Mouse (Mus musculus) heart, embryonic 11.5 days (tissue): ENCODE data around the gene Gm13695. TPM values are rescaled to one million over a fixed set of nuclear protein-coding genes. Genes with fewer than 3 reads are reported as not detected.
"Not testable (repeated sequence)": the region's sequence is repeated elsewhere in the genome, so short reads cannot be mapped to it uniquely, and the experiment has no call there.

ENCODE experiments used
- ATAC-seq: fragments of 200-750 bp; cut with Nextera tagmentation; replicated peaks from 2 replicates; pipeline ENCODE4 v1.8.0; 2017; ENCODE audit warnings: moderate library complexity; ENCODE audit not compliant: insufficient number of reproducible peaks, low FRiP score, low TSS enrichment
- H3K27ac ChIP-seq: fragments of 300-500 bp; sonication (generic); 2 replicates; pipeline ENCODE4 v1.5.1; 2014; ENCODE audit warnings: mild to moderate bottlenecking, low read depth, low read length
- H3K27me3 ChIP-seq: fragments of 300-500 bp; sonication (generic); 2 replicates; pipeline ENCODE4 v1.6.1; 2014; ENCODE audit warnings: mild to moderate bottlenecking, low read length, mixed read lengths; ENCODE audit not compliant: control insufficient read depth, insufficient read depth
- H3K36me3 ChIP-seq: fragments of 300-500 bp; sonication (generic); 2 replicates; pipeline ENCODE4 v1.6.1; 2014; ENCODE audit warnings: mild to moderate bottlenecking, low read length, moderate library complexity, mixed read lengths; ENCODE audit not compliant: control insufficient read depth, insufficient read depth
- H3K4me1 ChIP-seq: fragments of 300-500 bp; sonication (generic); 2 replicates; pipeline ENCODE4 v1.6.1; 2014; ENCODE audit warnings: low read length; ENCODE audit not compliant: control insufficient read depth, insufficient read depth
- H3K4me2 ChIP-seq: fragments of 300-500 bp; sonication (generic); 2 replicates; pipeline ENCODE4 v1.6.1; 2014; ENCODE audit warnings: mild to moderate bottlenecking, moderate library complexity
- H3K4me3 ChIP-seq: fragments of 300-500 bp; sonication (generic); 2 replicates; pipeline ENCODE4 v1.5.1; 2014; ENCODE audit warnings: low read depth, low read length
- H3K9ac ChIP-seq: fragments of 300-500 bp; sonication (generic); 2 replicates; pipeline ENCODE4 v1.6.1; 2014; ENCODE audit warnings: mild to moderate bottlenecking, low read depth, low read length, moderate library complexity
- H3K9me3 ChIP-seq: fragments of 300-500 bp; sonication (generic); replicated peaks from 2 replicates; pipeline ENCODE4 v1.6.1; 2016; ENCODE audit warnings: low read length; ENCODE audit not compliant: control insufficient read depth
- WGBS: fragments of 180-500 bp; shearing (Covaris S2); extraction: QIAGEN DNeasy Blood & Tissue Kit; methylation state at CpG from one replicate; pipeline ENCODE4 v1.1.7; 2014; ENCODE audit not compliant: insufficient replicate concordance; 5-methylcytosine and 5-hydroxymethylcytosine counted together
- polyA plus RNA-seq: library from polyadenylated mRNA; unstranded; fragments of >200 nt; fragmentation: Nextera tagmentation; extraction: Ambion mirVana; gene quantifications from 2 replicates; pipeline ENCODE4 v1.2.1, GENCODE M21; 2014

Gene Gm13695
- polyA plus RNA-seq, 1 experiment from 2014 or later, result not detected

DNA sequence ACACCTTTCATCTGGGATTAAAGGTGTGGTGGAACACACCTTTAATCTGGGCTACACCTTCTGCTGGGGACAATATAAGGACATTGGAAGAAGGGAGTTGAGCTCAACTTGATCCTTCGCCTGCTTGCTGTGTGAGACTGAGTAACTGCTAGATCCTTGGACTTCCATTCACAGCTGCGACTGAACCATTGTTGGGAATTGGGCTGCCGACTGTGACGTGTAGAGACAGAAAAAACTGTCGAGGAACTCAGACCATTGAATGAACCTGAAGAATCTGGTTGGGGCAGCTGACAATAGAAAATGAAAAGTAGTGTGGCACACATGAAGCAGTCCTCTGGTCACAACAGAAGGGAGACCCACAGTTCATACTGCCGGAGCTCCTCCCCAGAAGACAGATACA lies 17.3 kb downstream of the Gm13695 start, which contains the start of gene Gm13697:
TSS of gene Gm13697 (plus strand) at position 301 of the 400 bp plus-strand sequence.
- H3K27ac ChIP-seq, H3K4me1 ChIP-seq, H3K27me3 ChIP-seq, H3K4me2 ChIP-seq, H3K9ac ChIP-seq, ATAC-seq, H3K36me3 ChIP-seq, H3K9me3 ChIP-seq, H3K4me3 ChIP-seq: not testable (repeated sequence)
- no CpG with 5 or more reads among the region's 6 CpGs for WGBS

DNA sequence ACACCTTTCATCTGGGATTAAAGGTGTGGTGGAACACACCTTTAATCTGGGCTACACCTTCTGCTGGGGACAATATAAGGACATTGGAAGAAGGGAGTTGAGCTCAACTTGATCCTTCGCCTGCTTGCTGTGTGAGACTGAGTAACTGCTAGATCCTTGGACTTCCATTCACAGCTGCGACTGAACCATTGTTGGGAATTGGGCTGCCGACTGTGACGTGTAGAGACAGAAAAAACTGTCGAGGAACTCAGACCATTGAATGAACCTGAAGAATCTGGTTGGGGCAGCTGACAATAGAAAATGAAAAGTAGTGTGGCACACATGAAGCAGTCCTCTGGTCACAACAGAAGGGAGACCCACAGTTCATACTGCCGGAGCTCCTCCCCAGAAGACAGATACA lies 23.1 kb downstream of the Gm13695 start, which contains the start of gene Gm13691:
TSS of gene Gm13691 (plus strand) at position 301 of the 400 bp plus-strand sequence.
- not testable (repeated sequence) for H3K4me1 ChIP-seq, ATAC-seq, H3K27me3 ChIP-seq, H3K9me3 ChIP-seq, H3K27ac ChIP-seq, H3K36me3 ChIP-seq, H3K9ac ChIP-seq, H3K4me2 ChIP-seq, H3K4me3 ChIP-seq
- no CpG with 5 or more reads among the region's 6 CpGs for WGBS

DNA sequence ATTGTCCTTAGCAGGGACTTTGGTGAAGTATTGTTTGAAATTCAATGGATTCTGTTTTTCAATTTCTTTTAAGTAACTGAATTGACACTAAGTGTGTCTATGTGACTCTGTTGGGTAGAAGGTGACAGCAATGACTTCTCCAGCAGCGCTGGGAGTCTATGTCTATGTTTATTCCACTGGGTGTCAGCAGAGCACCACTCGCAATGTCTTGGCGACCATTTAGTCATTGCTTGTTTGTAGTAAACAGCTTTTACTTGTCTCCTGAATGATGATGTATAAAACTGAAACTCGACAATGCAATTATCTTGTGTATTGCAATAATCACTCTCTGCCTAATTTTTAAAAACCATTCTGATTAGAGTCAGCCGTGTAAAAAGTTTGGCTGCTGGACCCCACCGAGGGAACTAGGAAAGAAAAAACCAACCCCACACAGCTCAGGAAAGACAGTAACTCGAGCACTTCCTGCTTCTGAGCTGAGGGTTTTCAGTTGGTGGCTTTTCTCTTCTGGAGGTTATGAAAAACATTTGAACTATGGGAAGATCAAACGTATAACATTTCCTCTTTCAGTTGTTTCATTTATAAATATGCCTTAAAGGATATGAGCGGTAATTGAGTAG lies 26.6 kb downstream of the Gm13695 start:
- not testable (repeated sequence) for H3K4me3 ChIP-seq

DNA sequence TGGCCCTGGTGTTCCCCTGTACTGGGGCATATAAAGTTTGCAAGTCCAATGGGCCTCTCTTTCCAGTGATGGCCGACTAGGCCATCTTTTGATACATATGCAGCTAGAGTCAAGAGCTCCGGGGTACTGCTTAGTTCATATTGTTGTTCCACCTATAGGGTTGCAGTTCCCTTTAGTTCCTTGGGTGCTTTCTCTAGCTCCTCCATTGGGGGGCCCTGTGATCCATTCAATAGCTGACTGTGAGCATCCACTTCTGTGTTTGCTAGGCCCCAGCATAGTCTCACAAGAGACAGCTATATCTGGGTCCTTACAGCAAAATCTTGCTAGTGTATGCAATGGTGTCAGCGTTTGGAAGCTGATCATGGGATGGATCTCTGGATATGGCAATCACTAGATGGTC lies 27.4 kb downstream of the Gm13695 start:
- no CpG with 5 or more reads among the region's 3 CpGs for WGBS
- H3K9ac ChIP-seq, H3K4me3 ChIP-seq, H3K27ac ChIP-seq, H3K4me2 ChIP-seq, H3K27me3 ChIP-seq, H3K36me3 ChIP-seq, ATAC-seq, H3K4me1 ChIP-seq, H3K9me3 ChIP-seq: not testable (repeated sequence)

More for the DNA sequence above, 26.6 kb downstream of the Gm13695 start:
- H3K27me3 ChIP-seq, H3K27ac ChIP-seq, H3K9ac ChIP-seq, ATAC-seq, H3K36me3 ChIP-seq, H3K4me2 ChIP-seq, H3K4me1 ChIP-seq, H3K9me3 ChIP-seq: not testable (repeated sequence)
- 40% methylated on average over 7 of the region's 9 CpGs for WGBS

DNA sequence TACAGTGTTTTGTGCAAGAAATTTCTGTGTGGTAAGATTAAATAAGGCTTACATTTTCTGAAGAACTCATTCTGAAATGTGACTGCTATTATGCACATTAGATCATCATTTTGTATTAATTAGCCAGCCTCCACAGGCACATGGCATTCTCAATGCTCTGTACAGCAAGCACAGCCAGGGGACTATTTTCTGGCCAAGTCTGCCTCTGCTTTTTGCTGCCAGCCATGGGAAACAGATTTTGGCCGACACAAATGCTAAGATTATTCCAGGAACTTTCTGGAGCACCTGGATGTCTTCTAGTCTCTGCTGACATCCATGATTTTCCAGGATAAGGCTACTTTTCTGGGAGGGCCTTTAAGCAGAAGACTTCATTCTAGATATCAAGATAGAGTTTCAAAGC lies 41.8 kb downstream of the Gm13695 start:
- H3K36me3 ChIP-seq, result no peaks in the 10 kb centered on the region
- H3K27me3 ChIP-seq, result no peaks in the 10 kb centered on the region
- no peak overlapping the region for H3K4me3 ChIP-seq
- no peak for ATAC-seq
- WGBS, result 50% methylated on average over 1 of the region's 1 CpGs
- H3K27ac ChIP-seq, result no peak overlapping the region
- H3K4me1 ChIP-seq, result no peaks in the 10 kb centered on the region
- no peak overlapping the region for H3K4me2 ChIP-seq
- H3K9me3 ChIP-seq, result no peaks in the 10 kb centered on the region
- H3K9ac ChIP-seq, result no peak overlapping the region

DNA sequence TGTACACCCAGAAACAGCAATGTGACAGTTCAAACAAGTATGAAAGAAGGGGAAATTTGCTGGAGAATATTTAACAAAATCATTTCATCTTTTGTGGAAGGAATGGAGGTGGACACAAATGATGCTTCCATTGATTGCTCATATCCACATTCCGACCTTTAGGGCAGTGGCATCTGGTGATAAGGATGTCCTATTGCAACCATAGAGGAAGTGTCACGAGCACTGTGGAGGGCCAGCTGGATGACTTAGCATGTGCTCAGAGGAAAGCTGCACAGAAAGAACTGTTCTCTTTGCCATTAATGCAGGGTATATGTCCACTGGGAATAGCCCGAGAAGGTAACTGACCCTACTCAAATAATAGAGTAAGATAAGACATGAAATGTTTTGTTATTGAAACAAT lies 42.7 kb downstream of the Gm13695 start:
- Histone ChIP-seq H3K27ac (no peak overlapping the region), H3K4me3 (no peak overlapping the region), H3K9me3 (no peaks in the 10 kb centered on the region), H3K9ac (no peak overlapping the region), H3K36me3 (no peaks in the 10 kb centered on the region), H3K4me2 (no peak overlapping the region), H3K27me3 (no peaks in the 10 kb centered on the region), H3K4me1 (no peaks in the 10 kb centered on the region)
- no peak for ATAC-seq
- 45% methylated on average over 3 of the region's 3 CpGs for WGBS

DNA sequence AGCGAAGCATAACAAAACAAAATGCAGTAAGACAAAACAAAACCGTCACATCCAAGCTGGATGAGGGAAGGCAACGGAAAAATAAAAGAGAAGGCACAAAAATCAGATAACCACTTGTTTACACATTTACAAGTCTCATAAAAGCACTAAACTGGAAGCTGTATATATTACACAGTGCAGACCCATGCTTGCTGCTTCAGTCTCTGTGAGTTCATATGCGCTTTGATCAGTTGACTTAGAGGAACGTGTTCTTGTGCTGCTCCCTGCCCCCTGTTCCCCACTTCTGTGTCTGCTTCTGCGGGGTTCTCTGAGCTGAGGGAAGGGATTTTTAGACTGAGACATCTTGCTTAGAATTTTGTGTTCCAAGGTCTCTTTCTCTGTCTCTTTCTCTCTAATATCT lies 47.5 kb downstream of the Gm13695 start:
- Histone ChIP-seq H3K4me1 (peaks cover 10% of the 10 kb centered on the region), H3K9ac (no peak overlapping the region), H3K4me3 (no peak overlapping the region), H3K36me3 (no peaks in the 10 kb centered on the region), H3K4me2 (no peak overlapping the region), H3K27me3 (no peaks in the 10 kb centered on the region), H3K27ac (no peak overlapping the region), H3K9me3 (no peaks in the 10 kb centered on the region)
- no peak for ATAC-seq
- WGBS, result 64% methylated on average over 6 of the region's 6 CpGs

DNA sequence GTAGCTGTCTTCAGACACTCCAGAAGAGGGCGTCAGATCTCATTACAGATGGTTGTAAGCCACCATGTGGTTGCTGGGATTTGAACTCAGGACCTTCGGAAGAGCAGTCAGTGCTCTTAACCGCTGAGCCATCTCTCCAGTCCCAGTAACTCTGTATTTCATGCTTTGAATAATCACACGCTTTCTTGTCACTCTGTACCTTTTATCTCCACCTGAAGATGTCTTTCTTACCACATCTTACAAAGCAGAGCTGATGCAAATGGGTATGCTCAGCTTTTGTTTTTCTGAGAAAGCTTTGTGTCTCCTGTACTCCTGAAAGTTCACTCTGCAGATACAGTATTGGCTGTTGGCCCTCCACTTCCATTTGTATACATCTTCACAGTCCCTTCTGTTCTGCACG lies 49.2 kb downstream of the Gm13695 start:
- peaks cover 14% of the 10 kb centered on the region for H3K4me1 ChIP-seq
- not testable (repeated sequence) for H3K9ac ChIP-seq, H3K27ac ChIP-seq, H3K36me3 ChIP-seq, H3K4me3 ChIP-seq, ATAC-seq, H3K9me3 ChIP-seq, H3K4me2 ChIP-seq, H3K27me3 ChIP-seq
- 72% methylated on average over 5 of the region's 5 CpGs for WGBS

DNA sequence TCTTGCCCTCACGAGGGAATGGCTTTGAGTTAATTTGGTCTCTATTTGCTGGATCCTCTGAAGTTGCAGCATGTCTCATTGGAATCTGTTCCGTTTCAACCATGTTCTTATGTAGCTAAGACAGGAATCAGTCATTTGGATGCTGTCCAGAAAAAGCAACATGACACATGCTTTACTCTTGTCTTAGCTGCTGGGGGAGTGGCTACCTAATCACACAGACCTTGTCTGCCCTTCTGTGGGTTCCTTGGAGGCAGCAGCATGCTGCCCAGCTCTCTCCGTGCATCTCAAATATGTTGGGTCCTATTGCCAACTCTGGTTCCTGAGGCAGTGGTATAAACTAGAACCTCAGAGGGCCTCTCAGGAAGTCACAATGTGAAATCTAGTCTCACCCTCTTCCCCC lies 51.2 kb downstream of the Gm13695 start:
- Histone ChIP-seq H3K4me2 (no peak overlapping the region), H3K9me3 (no peaks in the 10 kb centered on the region), H3K4me1 (peaks cover 14% of the 10 kb centered on the region), H3K27me3 (no peaks in the 10 kb centered on the region), H3K27ac (no peak overlapping the region), H3K9ac (no peak overlapping the region), H3K36me3 (no peaks in the 10 kb centered on the region), H3K4me3 (no peak overlapping the region)
- WGBS, result 25% methylated on average over 3 of the region's 3 CpGs
- ATAC-seq, result peak; percentile 67
